Mouse (Mus musculus) small intestine, adult 2 months (tissue): ENCODE data around the gene Ccdc184.

Experiments
- CTCF ChIP-seq: fragments of 200-500 bp; IDR thresholded peaks from 2 replicates; pipeline ENCODE4 v1.5.1; 2012; ENCODE audit warnings: low read depth, mild to moderate bottlenecking, control low read depth, inconsistent platforms, low read length, moderate library complexity, mixed read lengths; ENCODE audit not compliant: insufficient replicate concordance, insufficient read length; ENCODE audit errors: extremely low read depth
- POLR2A ChIP-seq: fragments of 200-500 bp; IDR thresholded peaks from 2 replicates; pipeline ENCODE4 v1.6.1; 2012; ENCODE audit warnings: low read depth, mild to moderate bottlenecking, control low read depth, inconsistent platforms, low read length, moderate library complexity

GRCm38 (mm10) chr15:98152916-98153315 is 14.0 kb upstream of the Ccdc184 start:
- no peak for TF ChIP-seq POLR2A
- no peak for TF ChIP-seq CTCF
